Mouse (Mus musculus): ENCODE data around the gene Cnnm2.

GRCm38 (mm10) chr19:46877886-46878285 lies 116.5 kb downstream of the Cnnm2 start:
- TF ChIP-seq POLR2A (IDR thresholded peaks at IDR 0.05; ENCODE audit: borderline replicate concordance, low read depth, low read length) (no peak), CTCF (IDR thresholded peaks at IDR 0.05; ENCODE audit: low read depth, low read length) (no peak)

All from bone marrow macrophage, adult 2 months (primary cell).